Comparison of ENCODE assay signal across 18 mouse cellular contexts in genomic region chr1:122667619-122668018, GRCm38 (mm10).
DNase-seq lines count a peak whose midpoint lies in the region; ATAC-seq and TF ChIP-seq lines count a peak whose summit lies in the region.
"Had no signal": no experiment of that assay in that cellular context is flagged by ENCODE, and none has a peak within 500 bp of the region (broad histone marks: within the 10 kb centered on the region; RNA-seq: fewer than 3 reads in every experiment).

No protein-coding gene starts in this region.

- H3K9ac ChIP-seq in hindbrain, embryonic 14.5 days, result no peak overlapping the region
- no peak overlapping the region for H3K9ac ChIP-seq in hindbrain, embryonic 13.5 days
- H3K9ac ChIP-seq in midbrain, postnatal 0 days (replicated peaks; ENCODE audit: low read length, poor library complexity, severe bottlenecking), result no peak overlapping the region
- H3K9ac ChIP-seq in midbrain, embryonic 15.5 days, result no peak overlapping the region
- no peak overlapping the region for H3K9ac ChIP-seq in forebrain, embryonic 16.5 days (replicated peaks; ENCODE audit: low read depth, low read length)
- H3K9ac ChIP-seq: embryonic facial prominence, embryonic 12.5 days; heart, embryonic 13.5 days; hindbrain, embryonic 15.5 days had no signal

- H3K4me1 ChIP-seq in hindbrain, embryonic 14.5 days (replicated peaks; ENCODE audit: control insufficient read depth, insufficient read depth, low read length), result 0 out of 2 replicates have a peak, but pooled peaks cover 3% of the 10 kb centered on the region
- no peaks in the 10 kb centered on the region for H3K4me1 ChIP-seq in hindbrain, embryonic 13.5 days (replicated peaks)
- no peaks in the 10 kb centered on the region for H3K4me1 ChIP-seq in midbrain, postnatal 0 days (ENCODE audit: insufficient read depth, low read length)
- no peaks in the 10 kb centered on the region for H3K4me1 ChIP-seq in midbrain, embryonic 15.5 days
- peaks cover 4% of the 10 kb centered on the region for H3K4me1 ChIP-seq in forebrain, embryonic 16.5 days (replicated peaks; ENCODE audit: control insufficient read depth, insufficient read depth, low read length)
- H3K4me1 ChIP-seq: embryonic facial prominence, embryonic 12.5 days; heart, embryonic 13.5 days had no signal

- no peak for TF ChIP-seq CTCF in midbrain, postnatal 0 days (IDR thresholded peaks at IDR 0.05)

- H3K36me3 ChIP-seq in hindbrain, embryonic 14.5 days (replicated peaks; ENCODE audit: control insufficient read depth, insufficient read depth), result no peaks in the 10 kb centered on the region
- H3K36me3 ChIP-seq in hindbrain, embryonic 13.5 days, result no peaks in the 10 kb centered on the region
- no peaks in the 10 kb centered on the region for H3K36me3 ChIP-seq in midbrain, postnatal 0 days (ENCODE audit: insufficient read depth, low read length)
- H3K36me3 ChIP-seq in midbrain, embryonic 15.5 days (replicated peaks), result no peaks in the 10 kb centered on the region
- no peaks in the 10 kb centered on the region for H3K36me3 ChIP-seq in forebrain, embryonic 16.5 days (ENCODE audit: control insufficient read depth, insufficient read depth)
- H3K36me3 ChIP-seq: embryonic facial prominence, embryonic 12.5 days; heart, embryonic 13.5 days; hindbrain, embryonic 15.5 days had no signal

- no peaks in the 10 kb centered on the region for H3K27me3 ChIP-seq in hindbrain, embryonic 14.5 days (ENCODE audit: control insufficient read depth, insufficient read depth, low read length)
- no peaks in the 10 kb centered on the region for H3K27me3 ChIP-seq in hindbrain, embryonic 13.5 days
- no peaks in the 10 kb centered on the region for H3K27me3 ChIP-seq in midbrain, postnatal 0 days (ENCODE audit: insufficient read depth, low read length)
- H3K27me3 ChIP-seq in midbrain, embryonic 15.5 days (replicated peaks), result no peaks in the 10 kb centered on the region
- H3K27me3 ChIP-seq in forebrain, embryonic 16.5 days (replicated peaks; ENCODE audit: control insufficient read depth, insufficient read depth, low read length), result no peaks in the 10 kb centered on the region
- H3K27me3 ChIP-seq: embryonic facial prominence, embryonic 12.5 days; heart, embryonic 13.5 days; hindbrain, embryonic 15.5 days had no signal

- 56% methylated on average over 5 of the region's 5 CpGs for WGBS in hindbrain, embryonic 14.5 days
- WGBS in hindbrain, embryonic 13.5 days, result 50% methylated on average over 5 of the region's 5 CpGs
- WGBS in midbrain, postnatal 0 days, result 54% methylated on average over 5 of the region's 5 CpGs
- 56% methylated on average over 5 of the region's 5 CpGs for WGBS in midbrain, embryonic 15.5 days
- WGBS in forebrain, embryonic 16.5 days, result 31% methylated on average over 5 of the region's 5 CpGs

- no peak overlapping the region for H3K27ac ChIP-seq in hindbrain, embryonic 14.5 days
- H3K27ac ChIP-seq in hindbrain, embryonic 13.5 days, result no peak overlapping the region
- H3K27ac ChIP-seq in midbrain, postnatal 0 days (ENCODE audit: low read depth, low read length), result no peak overlapping the region
- no peak overlapping the region for H3K27ac ChIP-seq in midbrain, embryonic 15.5 days
- no peak overlapping the region for H3K27ac ChIP-seq in forebrain, embryonic 16.5 days (ENCODE audit: low read length)
- H3K27ac ChIP-seq: embryonic facial prominence, embryonic 12.5 days; heart, embryonic 13.5 days; hindbrain, embryonic 15.5 days had no signal

- no peaks in the 10 kb centered on the region for H3K9me3 ChIP-seq in hindbrain, embryonic 14.5 days (ENCODE audit: control insufficient read depth, low read length)
- no peaks in the 10 kb centered on the region for H3K9me3 ChIP-seq in hindbrain, embryonic 13.5 days
- H3K9me3 ChIP-seq in midbrain, postnatal 0 days (ENCODE audit: low read length), result no peaks in the 10 kb centered on the region
- no peaks in the 10 kb centered on the region for H3K9me3 ChIP-seq in midbrain, embryonic 15.5 days
- H3K9me3 ChIP-seq in forebrain, embryonic 16.5 days (ENCODE audit: control insufficient read depth, low read length), result no peaks in the 10 kb centered on the region
- H3K9me3 ChIP-seq: embryonic facial prominence, embryonic 12.5 days; heart, embryonic 13.5 days; hindbrain, embryonic 15.5 days had no signal

- no peak overlapping the region for H3K4me3 ChIP-seq in hindbrain, embryonic 14.5 days (replicated peaks; ENCODE audit: low read length)
- H3K4me3 ChIP-seq in hindbrain, embryonic 13.5 days, result no peak overlapping the region
- H3K4me3 ChIP-seq in midbrain, postnatal 0 days (ENCODE audit: low read depth, low read length), result no peak overlapping the region
- no peak overlapping the region for H3K4me3 ChIP-seq in midbrain, embryonic 15.5 days
- H3K4me3 ChIP-seq in forebrain, embryonic 16.5 days (replicated peaks; ENCODE audit: low read length), result no peak overlapping the region
- H3K4me3 ChIP-seq: embryonic facial prominence, embryonic 12.5 days; heart, embryonic 13.5 days; hindbrain, embryonic 15.5 days had no signal

- H3K4me2 ChIP-seq in hindbrain, embryonic 14.5 days (replicated peaks), result no peak overlapping the region
- no peak overlapping the region for H3K4me2 ChIP-seq in hindbrain, embryonic 13.5 days
- no peak overlapping the region for H3K4me2 ChIP-seq in midbrain, postnatal 0 days (ENCODE audit: low read depth, low read length, poor library complexity, severe bottlenecking)
- H3K4me2 ChIP-seq in midbrain, embryonic 15.5 days, result no peak overlapping the region
- no peak overlapping the region for H3K4me2 ChIP-seq in forebrain, embryonic 16.5 days (ENCODE audit: low read length)
- H3K4me2 ChIP-seq: embryonic facial prominence, embryonic 12.5 days; heart, embryonic 13.5 days; hindbrain, embryonic 15.5 days had no signal

- peak; percentile 42 for DNase-seq in hindbrain, embryonic 14.5 days (ENCODE audit: low spot score)
- peak; percentile 55 for DNase-seq in midbrain, postnatal 0 days (ENCODE audit: low spot score)
- no peak for DNase-seq in T-cell, adult 2 months (ENCODE audit: low spot score)
- DNase-seq: adrenal gland, adult 8-10 months; adrenal gland, postnatal 36 days; cerebellum, adult 11-12 months; cerebellum, adult 9-10 months; cerebellum, postnatal 25 days; gastrocnemius, postnatal 36 days; heart, adult 11 months; heart, postnatal 36 days; kidney, adult 11 months had no signal

- no peak for ATAC-seq in hindbrain, embryonic 14.5 days (ENCODE audit: low FRiP score)
- ATAC-seq in hindbrain, embryonic 13.5 days (ENCODE audit: low FRiP score), result no peak
- ATAC-seq in midbrain, postnatal 0 days (ENCODE audit: low FRiP score), result no peak
- no peak; the same call in 1 of the 2 replicates for ATAC-seq in midbrain, embryonic 15.5 days (replicated peaks)
- peak; percentile 57 for ATAC-seq in forebrain, embryonic 16.5 days
